Comparison of ENCODE assay signal across 9 mouse cellular contexts in genomic region chr13:28417431-28417928, GRCm38 (mm10).
DNase-seq lines count a peak whose midpoint lies in the region; ATAC-seq and TF ChIP-seq lines count a peak whose summit lies in the region.
"Had no signal": no experiment of that assay in that cellular context is flagged by ENCODE, and none has a peak within 500 bp of the region (broad histone marks: within the 10 kb centered on the region; RNA-seq: fewer than 3 reads in every experiment).

No protein-coding gene starts in this region.

- peak overlapping the region; percentile 96 for H3K27ac ChIP-seq in intestine, embryonic 15.5 days
- peak overlapping the region; percentile 91 for H3K27ac ChIP-seq in midbrain, embryonic 11.5 days (ENCODE audit: low read depth, low read length)
- H3K27ac ChIP-seq in stomach, postnatal 0 days (replicated peaks), result peak overlapping the region; percentile 92

- intact Hi-C loops in gastrocnemius, postnatal 14 days (cut with DNase I; ENCODE audit: low total_unique reads), result loop anchor here (10.0 kb wide), 1 partner anchor 537 kb away; the partner anchor contains the start of gene Sox4
- intact Hi-C loops in left cerebral cortex, postnatal 36 days (cut with DNase I), result loop anchor here (5.0 to 10.0 kb wide), 3 partner anchors 300 to 1420 kb away; no protein-coding TSS in a partner anchor

- WGBS in intestine, embryonic 15.5 days, result 9% methylated on average over 7 of the region's 7 CpGs
- 19% methylated on average over 7 of the region's 7 CpGs for WGBS in midbrain, embryonic 11.5 days
- 11% methylated on average over 7 of the region's 7 CpGs for WGBS in stomach, postnatal 0 days

- 0 out of 2 replicates have a peak overlapping the region, but pooled peaks have one; percentile 1 for H3K4me3 ChIP-seq in intestine, embryonic 15.5 days (replicated peaks)
- H3K4me3 ChIP-seq in midbrain, embryonic 11.5 days (ENCODE audit: low read depth, low read length), result no peak overlapping the region
- no peak overlapping the region; the same call in 1 of the 2 replicates for H3K4me3 ChIP-seq in stomach, postnatal 0 days (ENCODE audit: low read depth, low read length)
- H3K4me3 ChIP-seq: erythroblast, embryonic 14.5 days had no signal

- peaks cover 20% of the 10 kb centered on the region for H3K4me1 ChIP-seq in intestine, embryonic 15.5 days (replicated peaks)
- H3K4me1 ChIP-seq in midbrain, embryonic 11.5 days (ENCODE audit: control insufficient read depth, insufficient read depth, low read length), result peaks cover 41% of the 10 kb centered on the region
- no peaks in the 10 kb centered on the region for H3K4me1 ChIP-seq in stomach, postnatal 0 days (replicated peaks; ENCODE audit: control insufficient read depth, insufficient read depth)

- H3K27me3 ChIP-seq in intestine, embryonic 15.5 days (replicated peaks), result no peaks in the 10 kb centered on the region
- no peaks in the 10 kb centered on the region for H3K27me3 ChIP-seq in midbrain, embryonic 11.5 days (ENCODE audit: control insufficient read depth, insufficient read depth, low read length)
- H3K27me3 ChIP-seq in stomach, postnatal 0 days (ENCODE audit: control insufficient read depth, insufficient read depth, low read length), result no peaks in the 10 kb centered on the region

- peak overlapping the region; percentile 52 for H3K4me2 ChIP-seq in intestine, embryonic 15.5 days (replicated peaks)
- H3K4me2 ChIP-seq in midbrain, embryonic 11.5 days, result peak overlapping the region; percentile 36
- H3K4me2 ChIP-seq in stomach, postnatal 0 days (replicated peaks; ENCODE audit: low read depth), result peak overlapping the region; percentile 46

- ATAC-seq in activated CD4-positive, CD25-positive, alpha-beta regulatory T cell, adult 4 months, result peak; percentile 44
- ATAC-seq in intestine, embryonic 15.5 days, result peak; percentile 68
- ATAC-seq in midbrain, embryonic 11.5 days (ENCODE audit: low FRiP score), result 0 out of 2 replicates have a peak, but pooled peaks have one; percentile 2
- peak; percentile 63 for ATAC-seq in stomach, postnatal 0 days (ENCODE audit: low FRiP score, low TSS enrichment)

- no peak for TF ChIP-seq CTCF in stomach, postnatal 0 days (IDR thresholded peaks at IDR 0.05; ENCODE audit: low read depth)

- H3K9me3 ChIP-seq in intestine, embryonic 15.5 days, result no peaks in the 10 kb centered on the region
- no peaks in the 10 kb centered on the region for H3K9me3 ChIP-seq in midbrain, embryonic 11.5 days (ENCODE audit: control insufficient read depth, low read length)
- no peaks in the 10 kb centered on the region for H3K9me3 ChIP-seq in stomach, postnatal 0 days (ENCODE audit: control insufficient read depth, low read length)

- H3K9ac ChIP-seq in intestine, embryonic 15.5 days, result no peak overlapping the region
- H3K9ac ChIP-seq in midbrain, embryonic 11.5 days (ENCODE audit: low read length), result peak overlapping the region; percentile 52
- H3K9ac ChIP-seq in stomach, postnatal 0 days (ENCODE audit: low read length), result peak overlapping the region; percentile 9; the same call in 1 of the 2 replicates

- no peaks in the 10 kb centered on the region for H3K36me3 ChIP-seq in intestine, embryonic 15.5 days
- H3K36me3 ChIP-seq in midbrain, embryonic 11.5 days (ENCODE audit: control insufficient read depth, insufficient read depth, low read length), result no peaks in the 10 kb centered on the region
- H3K36me3 ChIP-seq in stomach, postnatal 0 days (ENCODE audit: control insufficient read depth, insufficient read depth, low read length), result no peaks in the 10 kb centered on the region

- DNase-seq in cerebellum, postnatal 14 days, result peak; percentile 19 to 44
- DNase-seq in gastrocnemius, postnatal 14 days, result peak; percentile 11
- peak; percentile 41 to 45 for DNase-seq in left cerebral cortex, postnatal 36 days (ENCODE audit: low spot score in 2 of 2)
- DNase-seq in midbrain, embryonic 11.5 days (ENCODE audit: low spot score, missing footprints), result peak; percentile 92
- peak; percentile 18 for DNase-seq in stomach, postnatal 0 days (ENCODE audit: low spot score)
- DNase-seq in ovary, adult 18-20 months (ENCODE audit: low spot score), result no peak

- TF ChIP-seq EP300 in stomach, postnatal 0 days (optimal IDR thresholded peaks at IDR 0.05), result no peak

Comparison
In these comparisons a context has a peak if more than half of its experiments do, and no peak if none do; other contexts are left out.
1. ATAC-seq: peak in every context shown above with its lines; median percentile 68 in intestine, embryonic 15.5 days; 63 in stomach, postnatal 0 days; 44 in activated CD4-positive, CD25-positive, alpha-beta regulatory T cell, adult 4 months; 2 in midbrain, embryonic 11.5 days.